Mouse (Mus musculus) brain, embryonic 18.5 days (tissue): ENCODE data around the gene Snx30.
"Not testable (repeated sequence)": the region's sequence is repeated elsewhere in the genome, so short reads cannot be mapped to it uniquely, and the experiment has no call there.

Experiments used
- DNase-seq: peaks from one replicate; pipeline ENCODE4 v3.0.0-alpha.2; 2012; ENCODE audit warnings: low read depth, low spot score

The Snx30 gene

DNA sequence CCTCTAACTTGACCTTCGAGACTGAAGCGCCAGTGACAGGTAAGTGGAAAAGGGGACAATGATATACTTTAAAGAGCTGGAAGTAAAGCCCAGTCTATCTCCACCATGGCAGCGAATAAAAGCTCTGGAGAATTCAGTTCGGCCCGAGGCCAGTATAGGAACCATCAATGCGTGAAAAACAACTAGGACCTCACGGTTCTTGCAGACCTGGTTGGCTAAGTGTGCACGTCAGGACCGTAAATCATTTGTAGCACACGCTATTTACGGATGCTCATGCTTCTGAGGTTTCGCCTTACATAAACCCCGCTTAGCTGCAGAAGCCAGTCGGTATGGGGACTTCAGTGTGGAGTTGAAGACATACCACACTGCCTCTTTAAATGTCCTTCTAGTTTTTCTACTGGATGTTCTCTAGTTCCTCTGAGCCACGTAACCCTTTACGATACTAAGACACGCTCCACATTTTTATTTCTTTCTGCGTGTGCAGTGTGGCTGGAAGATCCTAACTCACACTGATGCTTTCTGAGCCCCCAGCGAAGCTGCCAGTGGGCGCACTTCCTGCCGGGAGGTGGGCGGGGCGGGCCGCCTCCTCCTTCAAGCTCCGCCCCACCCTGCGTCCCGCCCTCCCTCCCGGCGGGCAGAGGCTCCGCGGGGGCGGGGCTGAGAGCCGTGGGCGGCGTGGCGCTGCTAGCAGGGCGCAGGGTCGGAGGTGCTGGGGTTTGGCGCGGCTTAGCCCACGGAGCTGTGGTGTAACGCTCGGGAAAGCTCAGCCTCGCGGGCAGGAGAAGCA, at the start of gene Snx30:
Snx30 (plus strand) TSS at position 660 of the 787 bp plus-strand sequence.
- peak; percentile 78 for DNase-seq

DNA sequence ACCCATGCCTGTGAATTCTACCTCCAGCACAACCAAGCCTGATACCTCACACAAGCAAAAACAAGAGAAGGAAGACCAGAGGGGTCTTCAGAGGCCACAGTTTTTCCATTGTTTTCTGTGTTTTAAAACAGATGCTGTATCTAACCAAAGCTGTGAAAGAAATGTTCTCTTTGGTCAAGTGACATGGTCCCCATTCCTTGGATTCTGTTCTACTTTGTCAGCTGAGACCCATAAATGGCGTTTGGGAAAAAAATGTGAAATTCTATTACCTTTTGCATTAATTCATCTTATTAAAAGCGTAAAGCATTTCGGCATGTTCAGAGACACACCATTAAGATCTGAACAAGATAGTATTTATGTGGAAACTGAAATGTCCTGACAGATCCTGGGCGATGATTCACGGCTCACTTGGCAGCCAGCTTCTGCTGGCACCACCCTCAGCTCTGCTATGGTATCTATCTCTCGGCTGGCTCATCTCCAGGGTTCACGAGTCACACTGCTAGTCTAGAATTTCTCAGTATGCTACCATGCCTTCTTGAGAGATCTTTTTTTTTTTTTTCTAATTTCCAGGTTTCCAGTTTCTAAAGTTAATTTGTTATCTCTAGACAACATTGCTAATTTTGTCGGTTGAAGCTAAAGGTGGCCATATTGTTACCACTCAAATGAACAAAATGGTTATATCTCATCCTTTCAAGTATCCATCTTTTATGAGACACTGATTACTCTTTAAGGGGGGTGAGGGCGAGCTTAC, 49.1 kb upstream of the Snx30 start:
- DNase-seq: peak; percentile 51

DNA sequence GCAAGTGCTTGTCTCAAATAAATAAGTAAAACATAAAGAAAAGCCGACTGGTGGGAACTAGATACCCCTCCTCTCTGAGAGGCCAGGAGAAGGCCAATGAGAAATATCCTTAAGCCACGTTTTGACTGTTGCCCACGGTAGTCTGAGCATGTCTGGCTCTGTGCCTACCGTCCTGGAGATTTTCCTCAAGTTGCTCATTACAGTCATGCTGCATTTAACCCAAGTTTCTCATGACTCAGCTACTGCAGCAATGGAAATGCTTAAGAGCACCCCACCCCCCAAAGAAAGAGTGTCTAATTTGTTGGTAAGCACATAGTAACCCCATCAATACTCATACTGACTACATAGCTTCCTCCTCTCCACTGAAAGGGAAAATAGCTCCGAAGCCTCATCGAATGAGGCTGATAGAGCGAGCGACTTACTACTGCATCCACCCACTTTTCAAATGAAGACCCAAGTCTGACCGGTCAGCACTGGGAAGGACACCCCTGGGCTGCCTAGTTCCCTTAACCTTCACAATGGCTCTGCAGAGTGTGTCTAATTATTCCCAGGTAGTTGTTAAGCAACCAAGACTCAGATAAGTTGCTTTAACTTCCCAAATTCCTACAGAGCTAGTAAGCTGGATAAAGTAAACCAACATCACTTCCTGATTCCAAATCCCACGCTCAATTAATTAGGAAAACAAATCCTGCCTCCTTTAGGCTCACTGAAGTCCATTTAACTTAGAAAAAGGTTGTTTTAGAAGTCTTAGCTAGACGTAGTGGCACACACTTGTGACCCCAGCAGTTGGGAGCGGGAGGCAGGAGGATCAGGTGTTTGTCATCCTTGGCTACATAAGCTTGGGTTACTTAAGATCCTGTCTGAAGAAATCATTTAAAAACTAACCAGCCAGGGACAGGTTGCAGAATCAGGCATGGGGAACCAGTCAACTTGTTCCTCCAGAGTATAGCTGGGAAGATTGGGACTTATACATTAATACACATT, 47.9 kb upstream of the Snx30 start:
- no peak for DNase-seq

DNA sequence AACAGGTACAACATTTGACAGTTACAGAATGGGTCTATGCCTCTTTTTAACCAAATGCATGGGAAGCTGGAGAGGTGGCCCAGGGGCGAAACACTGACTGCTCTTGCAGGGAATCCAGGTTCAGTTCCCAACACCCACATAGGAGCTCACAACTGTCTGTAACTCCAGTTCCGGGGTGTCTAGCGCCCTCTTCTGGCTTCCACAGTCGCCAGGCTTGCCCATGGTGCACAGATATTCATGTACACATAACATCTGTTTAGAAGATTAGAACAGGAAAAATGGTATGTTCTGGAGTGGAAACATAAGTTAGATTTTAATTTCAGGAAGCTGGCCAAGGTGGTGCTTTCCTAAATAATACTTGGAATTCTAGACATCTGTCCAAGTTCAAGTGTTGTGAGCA, 45.6 kb upstream of the Snx30 start:
- no peak for DNase-seq

DNA sequence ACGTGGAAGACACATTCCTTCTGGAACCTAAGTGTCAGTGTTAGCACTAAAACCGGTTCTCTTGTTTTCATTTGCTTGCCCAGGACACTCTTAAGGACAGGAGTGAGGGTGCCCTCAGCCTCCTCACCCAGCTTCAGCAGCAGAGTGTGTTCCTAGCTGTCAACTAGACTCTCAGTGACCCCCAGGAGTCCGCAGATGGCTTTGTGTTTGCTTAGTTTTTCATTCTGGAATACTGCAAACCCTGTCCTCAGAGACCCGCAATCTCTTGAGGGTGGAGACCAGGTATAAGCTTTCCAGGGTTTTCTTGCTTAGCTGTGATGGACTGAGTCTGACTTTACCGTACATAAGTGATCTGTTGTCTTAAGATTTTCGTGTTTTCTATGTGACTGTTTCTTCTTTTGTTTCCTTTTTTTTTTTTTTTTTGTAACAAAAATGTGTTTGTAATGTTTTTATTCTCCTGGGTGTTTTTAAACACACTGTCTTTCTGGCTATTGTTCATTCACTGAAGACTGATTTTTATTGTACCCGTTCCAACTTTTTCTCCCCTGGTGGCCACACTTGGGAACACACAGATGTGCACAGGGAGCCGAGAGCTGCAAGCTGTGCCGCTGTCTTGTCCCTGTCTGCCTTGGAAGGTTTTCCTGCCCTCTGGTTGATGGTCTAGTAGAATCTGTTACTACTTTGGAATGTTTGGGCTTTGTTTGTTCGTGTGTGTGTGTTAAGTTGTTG, 44.8 kb upstream of the Snx30 start:
- DNase-seq: no peak

DNA sequence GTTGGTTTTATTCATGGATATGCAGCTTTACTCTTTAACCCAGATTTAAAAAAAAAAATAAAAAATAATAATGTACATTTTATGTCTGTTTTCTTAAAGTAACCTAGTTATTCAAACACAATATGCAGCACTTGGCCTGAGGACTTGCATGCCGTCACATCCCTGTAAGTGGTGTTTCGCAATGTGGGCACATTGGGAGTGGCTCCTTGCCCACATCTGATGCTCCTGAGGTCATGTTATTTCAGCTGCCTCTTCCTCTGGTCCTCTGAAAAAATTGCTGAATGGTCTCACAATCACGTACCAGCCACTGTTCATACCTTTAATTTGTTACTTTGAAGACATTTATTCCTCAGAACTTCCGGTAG, 44.3 kb upstream of the Snx30 start:
- no peak for DNase-seq

DNA sequence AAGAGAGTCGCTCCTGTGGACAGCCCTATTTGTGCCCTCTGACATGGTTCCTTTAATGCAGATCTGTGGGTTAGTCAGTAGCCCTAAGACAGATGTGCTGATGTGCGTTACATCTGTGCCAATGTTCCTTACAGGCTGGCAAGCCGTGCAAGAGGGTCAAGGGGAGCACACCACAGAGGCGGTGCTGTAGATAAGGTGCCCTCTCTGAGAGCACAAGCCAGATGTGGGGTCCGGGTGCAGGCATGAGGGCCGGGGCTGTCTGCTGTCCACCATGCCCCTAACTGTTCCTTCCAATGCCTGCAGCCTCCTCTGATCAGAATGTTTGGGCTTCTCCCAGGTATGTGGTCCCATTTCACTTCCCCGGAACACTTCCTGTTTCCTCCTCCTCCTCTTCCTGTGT, 40.7 kb upstream of the Snx30 start:
- no peak for DNase-seq

DNA sequence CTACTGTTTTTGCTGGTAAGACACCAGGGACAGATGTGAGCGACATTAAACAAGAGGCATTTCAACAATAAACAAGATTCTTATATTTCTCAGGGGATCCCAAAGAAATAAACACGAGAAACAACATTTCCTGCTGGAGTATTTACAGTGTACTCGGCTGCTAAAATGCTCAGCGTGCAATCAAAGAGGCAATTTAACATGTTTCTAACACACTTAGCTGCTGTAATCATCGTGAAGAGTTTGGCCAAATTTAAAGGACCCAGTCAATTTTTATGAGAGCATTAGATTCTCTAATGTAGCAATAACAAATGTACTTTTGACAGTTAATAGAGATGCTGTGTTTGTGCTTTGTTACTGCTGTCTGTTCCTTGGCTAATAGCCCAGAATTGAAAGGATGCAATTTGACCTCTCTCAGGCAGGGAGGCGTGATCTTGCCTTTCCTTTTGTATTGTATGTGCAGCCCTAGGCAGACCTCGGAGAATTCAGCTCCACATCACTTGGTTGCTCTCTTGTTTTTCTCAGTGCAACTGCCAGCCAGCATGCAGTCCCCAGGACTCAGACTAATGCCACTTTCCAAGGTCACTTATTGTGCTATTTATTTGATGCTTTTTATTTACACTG, 40.1 kb upstream of the Snx30 start:
- no peak for DNase-seq

DNA sequence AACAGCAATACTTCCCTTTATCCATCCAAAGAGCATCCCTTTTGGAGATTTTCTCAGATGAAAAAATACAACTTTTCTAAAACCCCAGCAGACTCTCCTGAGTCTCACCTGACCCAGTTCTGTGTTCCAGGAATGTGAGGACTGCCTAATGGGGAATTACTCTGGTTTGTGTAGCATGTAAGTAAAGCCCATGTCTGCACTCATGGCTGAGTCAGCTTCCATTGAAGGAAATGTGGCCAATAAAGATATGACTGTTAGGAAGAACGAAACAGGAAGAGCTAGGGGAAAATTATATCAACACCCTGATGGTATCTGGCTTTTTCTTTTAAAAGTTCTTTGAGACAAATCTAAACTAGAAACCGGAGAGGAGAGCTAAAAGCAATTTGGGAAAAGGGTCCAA, 37.9 kb upstream of the Snx30 start:
- DNase-seq: no peak

DNA sequence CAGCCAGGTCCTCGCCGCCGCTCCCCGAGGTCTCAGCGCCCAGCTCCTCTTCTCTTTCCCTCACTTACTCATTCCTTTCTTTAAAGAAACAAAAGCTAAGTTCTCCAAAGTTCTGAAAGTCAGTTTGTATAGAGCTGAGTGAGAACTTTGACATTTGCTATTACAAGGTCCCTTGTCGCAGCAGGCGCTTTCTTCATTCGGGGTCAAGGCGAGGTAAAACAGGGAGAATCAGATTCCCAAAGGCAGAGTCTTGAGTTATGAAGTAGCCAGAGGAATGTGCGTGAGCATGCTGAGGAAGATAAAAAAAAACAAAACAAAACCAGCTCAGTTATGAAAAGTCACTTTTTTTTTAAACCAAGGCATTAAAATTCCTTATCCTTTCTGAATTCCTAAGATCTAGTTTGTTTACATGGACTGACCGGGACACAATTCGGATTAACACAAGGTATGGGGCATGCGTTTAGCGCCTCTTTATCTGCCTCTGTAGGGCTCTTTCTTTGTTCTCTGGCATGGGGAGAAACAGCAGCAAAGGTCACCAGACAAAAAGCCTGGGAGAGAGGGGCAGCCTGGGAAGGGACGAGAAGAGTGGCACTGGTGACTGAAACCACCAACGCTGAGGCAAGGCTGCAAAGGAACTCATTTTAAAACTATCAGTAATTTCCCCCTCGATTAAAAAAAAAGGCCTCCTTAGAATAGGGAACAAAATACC, 33.3 kb upstream of the Snx30 start:
- DNase-seq: no peak

DNA sequence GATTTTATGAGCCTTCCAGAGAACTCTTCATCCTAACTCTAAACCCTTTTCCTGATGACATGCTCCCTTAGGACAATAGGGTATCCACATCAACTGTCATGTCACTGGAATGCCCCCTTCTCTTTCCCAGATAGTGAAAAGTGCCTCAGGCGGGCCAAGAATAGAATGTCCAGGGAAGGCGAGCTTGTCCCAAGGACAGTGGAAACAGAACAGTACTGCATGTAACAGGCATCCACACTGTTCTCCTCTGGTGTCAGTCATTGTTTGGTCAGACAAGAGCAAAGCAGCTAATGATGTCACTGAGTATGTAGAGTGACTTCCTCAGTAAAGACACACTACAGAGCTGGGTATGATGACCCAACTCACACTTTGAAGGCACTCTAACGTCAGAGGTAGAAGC, 27.8 kb upstream of the Snx30 start:
- no peak for DNase-seq

DNA sequence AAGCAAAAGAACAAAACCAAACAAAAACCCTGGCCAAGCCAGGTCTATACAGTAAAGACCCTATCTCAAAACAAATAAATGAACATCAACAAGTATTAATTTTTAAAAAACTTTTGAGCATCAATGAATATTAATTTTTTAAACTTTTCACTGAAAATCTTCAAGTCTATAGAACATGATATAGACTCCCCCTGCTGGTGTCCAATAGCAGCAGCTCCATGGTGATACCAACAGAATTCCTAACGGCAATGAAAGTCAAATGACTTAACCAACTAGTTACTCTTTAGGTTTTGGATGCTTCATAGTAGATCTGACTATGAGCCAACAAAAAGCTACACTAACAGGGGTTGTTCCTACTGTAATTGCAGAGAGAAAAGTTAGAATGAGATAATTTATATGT, 25.1 kb upstream of the Snx30 start:
- no peak for DNase-seq

DNA sequence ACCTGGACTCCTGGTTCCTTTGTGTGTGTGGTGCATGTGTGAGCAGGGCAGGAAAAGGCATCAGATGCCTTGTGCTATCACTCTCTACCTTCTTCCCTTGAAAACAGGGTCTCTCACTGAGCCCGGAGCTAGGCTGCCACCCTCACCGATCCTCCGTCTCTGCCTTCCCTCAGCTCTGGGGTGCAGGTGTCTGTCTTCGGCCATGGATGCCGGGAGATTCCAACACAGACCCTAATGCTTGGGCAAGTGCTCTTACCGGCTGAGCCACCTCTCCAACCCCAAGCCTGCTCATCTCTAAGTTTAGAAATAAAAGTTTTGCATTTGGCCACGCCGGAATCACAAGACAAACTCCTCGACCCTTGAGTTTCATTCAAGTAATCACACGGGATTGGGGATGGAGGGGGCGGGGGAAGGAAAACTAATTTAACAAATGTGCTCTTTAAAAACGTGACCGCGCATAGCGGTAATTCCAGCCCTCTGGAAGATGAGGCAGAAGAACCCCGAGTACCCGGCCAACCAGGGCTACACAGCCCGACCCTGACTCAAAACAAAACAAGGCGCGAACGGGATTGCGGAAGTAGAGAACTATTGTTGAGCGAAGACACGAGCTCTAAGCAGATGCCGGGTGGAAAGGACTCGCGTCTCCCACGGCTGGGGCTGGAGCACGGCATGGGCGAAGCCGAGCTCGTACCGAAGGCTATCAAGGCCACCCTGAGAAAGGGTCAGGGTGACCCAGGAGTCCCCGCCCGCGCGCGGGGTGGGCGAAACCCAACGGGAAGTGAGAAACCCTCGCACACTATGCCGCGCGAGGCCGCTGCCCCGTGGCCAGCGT, 22.6 kb upstream of the Snx30 start:
- no peak for DNase-seq

DNA sequence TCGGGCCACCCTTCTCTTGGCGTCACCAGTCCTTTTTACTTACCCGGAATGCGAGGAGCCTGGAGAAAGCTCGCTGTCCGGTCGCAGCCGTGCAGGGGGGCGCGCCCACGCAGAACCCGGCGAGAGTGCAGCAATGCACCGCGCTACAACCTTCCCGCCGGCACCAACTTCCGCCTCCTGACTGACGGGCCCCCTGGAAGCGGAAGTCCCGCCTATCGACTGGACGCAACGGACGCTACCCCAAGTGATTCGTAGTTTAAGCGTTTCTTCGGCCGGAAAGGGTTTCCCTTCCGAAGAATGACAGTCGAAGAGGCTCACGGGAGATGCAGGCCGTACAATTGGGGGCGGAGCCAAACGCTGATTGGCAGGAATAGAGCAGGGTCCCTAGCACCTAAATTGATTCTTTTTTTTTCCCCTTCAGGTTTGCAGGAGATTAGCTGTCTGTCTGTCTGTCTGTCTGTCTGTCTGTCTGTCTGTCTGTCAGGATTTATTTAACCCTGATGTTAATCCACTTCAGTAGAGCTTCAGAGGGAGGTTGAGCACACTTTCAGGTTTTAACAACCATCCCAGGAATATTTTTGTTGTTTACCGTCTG, 21.9 kb upstream of the Snx30 start:
- DNase-seq: peak; percentile 96

DNA sequence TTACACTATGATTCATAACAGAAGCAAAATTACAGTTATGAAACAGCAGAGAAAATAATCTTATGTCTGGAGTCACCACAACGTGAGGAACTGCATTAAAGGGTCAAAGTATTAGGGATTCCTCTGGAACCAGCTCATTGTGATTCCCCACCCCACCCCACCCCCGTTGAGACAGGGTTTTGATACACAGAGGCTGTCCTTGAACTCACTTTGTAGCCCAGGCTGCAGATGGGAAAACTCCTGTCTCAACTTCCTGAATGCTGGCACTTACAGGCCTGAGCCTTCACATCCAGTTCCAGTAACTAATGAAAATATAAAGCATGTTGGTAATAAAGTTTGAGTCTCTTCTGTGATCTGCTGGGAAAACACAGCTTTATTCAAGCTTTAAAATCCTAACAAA, 20.2 kb upstream of the Snx30 start:
- DNase-seq: no peak

DNA sequence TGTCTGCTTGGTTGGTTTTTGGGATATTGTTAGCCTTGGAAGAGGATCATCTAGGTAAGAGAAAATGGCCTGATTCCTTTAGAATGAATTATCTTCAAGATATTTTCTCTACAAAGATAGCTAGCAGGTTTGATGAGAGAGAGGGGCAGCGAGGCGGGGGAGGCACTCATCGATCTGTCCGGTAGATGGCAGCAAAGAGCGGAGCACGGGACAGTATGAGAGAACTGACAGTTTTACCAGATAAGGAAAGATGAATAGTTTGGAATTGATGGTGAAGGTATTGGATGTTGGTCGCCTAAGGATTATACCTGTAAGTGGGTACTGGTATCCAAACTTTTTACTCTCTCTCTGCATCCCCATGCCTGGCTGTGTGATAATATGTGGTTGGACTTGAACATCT, 19.0 kb upstream of the Snx30 start:
- DNase-seq: no peak

DNA sequence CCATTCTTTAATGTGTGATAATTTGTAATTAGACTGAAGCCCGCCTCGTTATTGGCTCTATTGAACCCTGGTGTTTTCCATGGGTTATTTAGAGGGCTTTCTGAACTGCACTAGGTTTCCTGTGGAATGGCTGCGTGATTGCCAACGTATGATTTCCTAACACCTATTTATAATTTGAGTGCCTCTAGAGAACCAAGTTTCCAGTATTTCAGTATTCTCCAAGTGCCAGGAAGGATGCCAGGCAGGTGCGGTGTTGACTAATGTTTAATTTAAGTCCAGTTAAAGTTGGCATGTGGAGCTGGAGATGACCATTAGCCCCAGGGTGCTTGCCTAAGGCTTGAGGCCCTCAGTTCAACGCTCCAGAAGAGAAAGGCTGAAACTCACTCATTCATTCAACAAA, 18.5 kb upstream of the Snx30 start:
- DNase-seq: no peak

DNA sequence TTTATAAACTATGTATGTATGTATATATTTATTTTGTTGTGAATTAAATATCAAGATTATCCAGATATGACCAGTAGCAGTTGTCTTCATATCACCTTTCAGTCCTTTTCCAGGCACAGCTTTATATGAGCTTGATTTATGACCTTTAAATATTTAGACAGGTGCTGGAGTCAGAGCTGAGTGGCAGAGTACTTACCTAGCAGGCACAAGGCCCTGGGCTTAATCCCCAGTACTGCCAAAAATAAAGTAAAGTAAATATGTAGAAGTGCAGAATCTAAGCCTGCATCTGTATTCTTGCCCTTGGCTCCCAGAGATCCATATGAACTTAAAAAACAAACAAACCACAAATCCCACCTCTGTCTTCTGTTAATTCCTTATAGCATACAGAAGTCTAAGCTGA, 16.6 kb upstream of the Snx30 start:
- no peak for DNase-seq

DNA sequence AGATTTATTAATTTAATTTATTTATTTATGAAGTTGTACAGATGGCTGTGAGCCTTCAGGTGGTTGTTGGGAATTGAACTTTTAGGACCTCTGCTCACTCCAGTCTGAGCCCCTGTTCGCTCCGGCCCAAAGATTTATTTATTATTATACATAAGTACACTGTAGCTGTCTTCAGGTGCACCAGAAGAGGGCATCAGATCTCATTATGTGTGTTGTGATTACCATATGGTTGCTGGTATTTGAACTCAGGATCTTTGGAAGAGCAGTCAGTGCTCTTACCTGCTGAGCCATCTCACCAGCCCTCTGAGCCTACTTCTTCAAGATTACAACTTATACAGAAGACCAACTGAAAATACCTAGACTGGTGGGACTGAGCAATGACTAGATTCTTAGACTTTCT, 12.0 kb upstream of the Snx30 start:
- not testable (repeated sequence) for DNase-seq
